Mouse (Mus musculus) CH12.LX (cell line): ENCODE data around the gene Msi2.

Source experiments
- CTCF ChIP-seq, 2 experiments: IDR thresholded peaks in 1 of 2; conservative IDR thresholded peaks in 1 of 2; 2 replicates each; pipeline ENCODE4 v1.5.1; 2011 to 2012; ENCODE audit warnings: low read depth in 2 of 2, low read length in 2 of 2, improper control_type of control experiment in 1 of 2, inconsistent platforms in 1 of 2, mild to moderate bottlenecking in 1 of 2, moderate library complexity in 1 of 2
- GABPA ChIP-seq: IDR thresholded peaks from 2 replicates; pipeline ENCODE4 v1.6.1; 2012; ENCODE audit warnings: low read depth, low read length, improper control_type of control experiment, inconsistent platforms; ENCODE audit not compliant: insufficient replicate concordance
- MAX ChIP-seq: IDR thresholded peaks from 2 replicates; pipeline ENCODE4 v1.6.1; 2011; ENCODE audit warnings: low read length, improper control_type of control experiment
- MXI1 ChIP-seq: IDR thresholded peaks from 2 replicates; pipeline ENCODE4 v1.6.1; 2011; ENCODE audit warnings: mild to moderate bottlenecking, low read depth, low read length, improper control_type of control experiment
- POLR2A ChIP-seq: IDR thresholded peaks from 2 replicates; pipeline ENCODE4 v1.6.1; 2011; ENCODE audit warnings: low read depth, mild to moderate bottlenecking, improper control_type of control experiment, low read length
- POLR2AphosphoS2 ChIP-seq: IDR thresholded peaks from 2 replicates; pipeline ENCODE4 v1.6.1; 2011; ENCODE audit warnings: low read depth, low read length, improper control_type of control experiment
- SMC3 ChIP-seq: IDR thresholded peaks from 2 replicates; pipeline ENCODE4 v1.6.1; 2011; ENCODE audit warnings: low read depth, low read length, improper control_type of control experiment

GRCm38 (mm10) chr11:88718766-88719595 is 668 bp upstream of the Msi2 start:
- peak; percentile 13; the same call in 1 of the 2 replicates for TF ChIP-seq POLR2A
- TF ChIP-seq MAX, result no peak
- no peak for TF ChIP-seq GABPA
- TF ChIP-seq SMC3, result no peak
- TF ChIP-seq POLR2AphosphoS2, result no peak
- no peak; the same call in 1 of the 2 replicates for TF ChIP-seq MXI1
- TF ChIP-seq CTCF (conservative IDR thresholded peaks at IDR 0.05 in 1 of 2, IDR thresholded peaks at IDR 0.05 in 1 of 2; ENCODE audit: low read depth in 2 of 2, low read length in 2 of 2), result no peak
